Mouse (Mus musculus): Measurements from ENCODE around the gene Fam172a.

Fam172a gene

GRCm38 (mm10) chr13:77976248-77976647, 274.4 kb downstream of the Fam172a start:
- DNase-seq, result no peak

GRCm38 (mm10) chr13:77977121-77977520, 275.3 kb downstream of the Fam172a start:
- no peak for DNase-seq

GRCm38 (mm10) chr13:77982105-77982851, 280.4 kb downstream of the Fam172a start:
- DNase-seq, result peak; percentile 52

DNA sequence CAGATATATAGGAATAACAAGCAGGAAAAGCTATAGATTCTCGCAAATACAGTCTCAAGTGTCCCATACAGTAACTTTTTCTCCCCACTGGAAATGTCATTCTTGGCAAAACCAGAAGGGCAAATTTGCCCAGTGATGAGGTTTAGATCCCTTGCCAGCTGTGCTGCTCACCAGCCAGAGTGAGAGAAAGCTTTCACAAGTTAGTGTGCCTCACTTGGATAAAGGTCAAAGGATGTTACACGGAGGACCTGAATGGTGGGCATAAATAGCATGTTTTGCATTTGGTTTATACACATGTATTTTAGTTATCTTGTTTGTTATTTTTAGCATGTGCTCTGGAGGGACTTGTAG, 281.0 kb downstream of the Fam172a start:
- no peak for DNase-seq

- DNase-seq, result no peak
Observed at GRCm38 (mm10) chr13:77991189-77991886, 289.5 kb downstream of the Fam172a start.

- no peak for DNase-seq
Observed at GRCm38 (mm10) chr13:78004649-78005048, 302.8 kb downstream of the Fam172a start.

DNA sequence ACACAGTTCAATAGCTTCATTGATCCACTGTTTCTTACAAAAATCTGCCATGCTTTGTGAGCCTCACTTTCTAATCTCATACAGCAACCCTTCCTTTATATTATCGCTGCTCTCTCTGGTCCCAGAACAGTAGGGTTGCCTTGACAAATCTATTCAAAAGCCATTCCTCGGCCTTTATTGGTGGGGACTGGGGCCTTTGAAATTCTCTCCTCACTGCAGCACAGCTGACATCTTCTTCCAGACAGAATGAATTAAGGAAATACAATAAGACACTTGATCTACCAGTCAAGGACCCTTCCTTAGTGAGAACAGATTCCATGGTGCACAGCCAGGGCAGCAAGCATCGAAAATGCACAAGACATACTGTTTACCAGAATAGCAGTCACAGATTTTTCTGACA, 303.5 kb downstream of the Fam172a start:
- DNase-seq, result no peak

- no peak for DNase-seq
Observed at GRCm38 (mm10) chr13:78010176-78010575, 308.3 kb downstream of the Fam172a start.

DNA sequence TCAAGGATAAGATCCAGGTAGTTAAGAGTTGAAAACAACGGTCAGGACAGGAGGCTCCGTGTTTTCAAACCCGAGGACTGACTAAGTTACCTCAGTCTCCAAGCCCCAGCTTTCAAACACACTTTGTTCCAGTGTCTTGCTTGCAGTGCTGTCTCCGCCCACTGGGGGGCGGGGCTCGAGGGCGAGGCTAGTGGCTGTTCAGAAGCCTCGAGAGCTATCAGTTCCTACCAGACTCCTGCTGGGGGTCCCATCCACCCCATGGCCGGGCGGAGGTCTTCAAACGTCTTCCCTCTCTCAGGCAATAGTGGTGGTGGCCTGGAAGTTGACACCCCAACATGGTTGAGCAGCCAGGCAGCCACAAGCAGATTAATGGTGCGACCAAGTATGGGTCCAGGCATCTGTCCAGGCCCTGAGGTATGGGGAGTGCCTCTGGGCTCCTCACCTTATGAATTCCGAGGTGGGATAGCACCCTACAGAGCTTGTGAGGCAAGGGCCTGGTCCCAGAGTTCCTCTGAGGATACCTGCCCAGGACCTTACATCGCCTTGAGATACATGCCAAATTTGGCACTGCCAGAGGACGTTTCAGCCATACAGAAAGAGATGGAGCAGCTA, 323.0 kb downstream of the Fam172a start, which contains the start of gene Pou5f2:
Gene Pou5f2, plus strand, starts transcription at position 220 of the 612 bp plus-strand sequence.
- DNase-seq, result no peak

DNA sequence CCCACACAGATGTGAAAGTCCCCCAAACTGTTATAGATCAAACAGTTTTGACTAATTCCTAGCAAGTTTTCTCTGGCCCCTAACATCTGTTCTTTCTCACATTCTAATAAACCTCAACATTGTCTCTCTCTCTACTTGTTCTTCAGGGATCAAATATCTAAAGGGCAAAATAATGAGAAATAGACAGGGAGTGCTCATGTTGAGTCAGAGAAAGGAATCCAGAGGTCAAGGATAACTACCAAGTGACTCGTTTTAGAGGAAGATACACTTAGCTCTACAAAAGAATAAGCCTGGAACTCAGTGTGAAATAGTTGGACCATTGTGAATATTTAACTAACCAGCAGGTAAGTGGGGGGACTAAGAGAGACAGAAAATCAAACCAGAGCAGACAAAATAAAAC, 331.0 kb downstream of the Fam172a start:
- no peak for DNase-seq

- DNase-seq, result peak; percentile 7
Observed at GRCm38 (mm10) chr13:78037203-78037602, 335.4 kb downstream of the Fam172a start.

- no peak for DNase-seq
Observed at GRCm38 (mm10) chr13:78043203-78043602, 341.4 kb downstream of the Fam172a start.

DNA sequence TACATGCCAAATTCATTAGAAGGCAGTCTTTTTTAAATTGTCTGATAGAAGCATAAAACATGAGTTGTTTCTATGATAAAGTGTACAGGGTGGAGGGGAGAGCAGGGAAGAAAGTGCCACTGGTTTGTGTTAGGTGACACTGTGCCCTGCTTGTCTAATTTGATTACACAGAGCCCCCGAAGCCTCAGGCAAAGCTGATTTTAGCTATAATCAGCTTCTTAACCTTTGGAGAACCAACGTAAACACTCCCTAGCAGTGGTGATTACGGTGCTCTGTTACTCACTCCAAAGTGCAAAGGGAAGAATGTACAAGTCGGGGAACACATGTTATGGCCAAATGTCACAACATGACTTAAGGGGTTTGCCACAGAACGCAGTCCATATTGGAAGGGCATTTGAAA, 343.3 kb downstream of the Fam172a start:
- DNase-seq, result no peak

GRCm38 (mm10) chr13:78087751-78088150, 385.9 kb downstream of the Fam172a start:
- no peak for DNase-seq

GRCm38 (mm10) chr13:78090701-78091100, 388.9 kb downstream of the Fam172a start:
- no peak for DNase-seq

DNA sequence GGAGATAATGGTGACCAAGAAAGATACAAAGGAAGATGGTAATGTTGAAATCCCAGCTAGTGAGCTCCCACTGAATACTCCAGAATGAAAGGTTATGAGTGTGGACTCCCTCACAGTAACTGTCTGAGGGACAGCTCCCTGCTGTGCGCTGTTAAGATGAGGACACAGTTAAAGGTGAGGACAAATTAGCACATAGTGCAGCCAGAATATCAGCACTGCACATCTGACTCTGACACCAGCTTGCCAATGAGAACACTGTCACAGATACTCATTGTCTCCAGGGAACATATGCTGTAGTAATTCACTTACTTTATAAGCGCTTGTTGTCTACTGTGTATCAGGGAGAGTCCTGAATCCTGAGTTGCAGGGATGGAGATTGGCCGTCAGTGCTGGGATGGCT, 390.1 kb downstream of the Fam172a start:
- DNase-seq, result no peak

- no peak for DNase-seq
Observed at GRCm38 (mm10) chr13:78094352-78094751, 392.5 kb downstream of the Fam172a start.

DNA sequence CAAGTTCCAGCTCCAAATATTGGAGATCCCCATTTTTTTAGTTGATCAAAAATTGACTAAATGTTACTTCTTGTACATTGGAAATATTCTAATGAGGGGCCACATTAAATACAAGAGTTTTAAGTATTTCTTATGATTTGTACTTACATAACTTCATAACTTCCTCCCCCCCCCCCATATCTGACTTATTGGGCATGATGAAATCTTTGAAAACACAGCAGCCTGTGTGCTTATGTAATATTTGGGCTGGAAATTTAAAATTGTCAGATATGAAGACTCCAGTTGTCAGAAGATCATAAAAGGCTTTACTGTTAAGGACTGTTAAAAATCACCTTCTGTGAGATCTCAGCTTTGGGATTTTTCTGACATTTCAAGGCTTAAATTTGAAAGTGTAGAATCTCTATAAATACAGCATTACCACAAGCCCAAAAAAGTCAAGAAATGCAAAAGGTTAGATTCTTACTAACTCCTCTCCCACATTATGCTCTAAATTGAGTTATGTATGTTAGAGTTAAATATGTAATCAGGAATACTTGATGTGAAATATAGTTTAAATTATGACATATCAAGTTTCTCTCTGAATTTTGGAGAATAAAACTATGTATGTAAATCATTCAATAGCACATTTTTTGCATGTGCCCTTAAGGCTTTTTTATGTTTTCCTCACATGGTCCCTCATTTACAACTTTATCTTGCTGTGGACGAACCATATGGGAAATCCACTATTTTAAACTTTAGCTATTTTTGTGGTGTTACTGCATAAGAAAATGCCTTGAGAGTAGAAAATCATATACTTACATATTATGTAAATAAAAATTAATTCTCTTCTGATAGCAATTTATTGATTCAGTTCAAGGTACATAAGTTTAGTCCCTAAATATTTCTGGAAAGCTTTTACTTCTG, 393.5 kb downstream of the Fam172a start:
- DNase-seq, result no peak

DNA sequence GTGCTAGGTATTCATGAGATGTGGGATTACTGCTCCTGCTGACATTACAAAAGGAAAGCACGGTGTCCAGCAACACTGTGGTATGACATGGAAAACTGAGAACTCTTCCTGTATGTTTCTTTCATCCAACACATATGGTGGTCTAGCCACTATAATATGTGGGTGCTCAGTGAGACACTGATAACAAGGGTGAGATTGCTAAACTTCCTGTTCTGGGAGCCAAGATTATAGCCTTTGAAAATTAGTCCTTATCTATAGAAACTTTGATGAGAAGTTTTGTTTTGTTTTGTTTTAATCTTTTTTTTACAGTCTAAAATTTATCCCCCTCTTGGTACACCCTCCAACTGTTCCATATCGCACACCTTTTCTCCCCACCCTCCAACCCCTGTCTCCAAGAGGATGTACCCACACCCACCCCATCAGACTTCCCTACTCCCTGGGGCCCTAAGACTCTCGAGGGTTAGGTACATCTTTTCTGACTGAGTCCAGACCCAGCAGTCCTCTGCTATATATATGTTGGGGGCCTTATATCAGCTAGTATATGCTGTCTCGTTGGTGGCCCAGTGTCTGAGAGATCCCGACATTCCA, 397.1 kb downstream of the Fam172a start:
- DNase-seq, result no peak

- DNase-seq, result no peak
Observed at GRCm38 (mm10) chr13:78099746-78100530, 398.1 kb downstream of the Fam172a start.

GRCm38 (mm10) chr13:78100664-78101063, 398.8 kb downstream of the Fam172a start:
- no peak for DNase-seq

- no peak for DNase-seq
Observed at GRCm38 (mm10) chr13:78102337-78102736, 400.5 kb downstream of the Fam172a start.
